Mouse (Mus musculus) olfactory bulb, adult 2 months (tissue): ENCODE measurements around the gene Nid1. TPM values are rescaled to one million over a fixed set of nuclear protein-coding genes. Genes with fewer than 3 reads are reported as not detected.
"Not testable (repeated sequence)": the region's sequence is repeated elsewhere in the genome, so short reads cannot be mapped to it uniquely, and the experiment has no call there.

Experiments used
- H3K27ac ChIP-seq: fragments of 200-500 bp; 2 replicates; pipeline ENCODE4 v1.5.1; 2012; ENCODE audit warnings: low read depth, low read length; ENCODE audit not compliant: insufficient read depth
- H3K4me1 ChIP-seq: fragments of 200-500 bp; 2 replicates; pipeline ENCODE4 v1.6.1; 2012; ENCODE audit warnings: low read length; ENCODE audit not compliant: control insufficient read depth, insufficient read depth
- H3K4me3 ChIP-seq: fragments of 200-500 bp; 2 replicates; pipeline ENCODE4 v1.5.1; 2012; ENCODE audit warnings: mild to moderate bottlenecking, low read depth, low read length, moderate library complexity; ENCODE audit not compliant: insufficient read depth
- CTCF ChIP-seq: fragments of 200-500 bp; IDR thresholded peaks from 2 replicates; pipeline ENCODE4 v1.5.1; 2012; ENCODE audit warnings: low read depth, mild to moderate bottlenecking, low read length, moderate library complexity; ENCODE audit not compliant: insufficient read depth
- POLR2A ChIP-seq: fragments of 200-500 bp; IDR thresholded peaks from 2 replicates; pipeline ENCODE4 v1.6.1; 2012; ENCODE audit warnings: mild to moderate bottlenecking, low read depth, low read length, moderate library complexity; ENCODE audit not compliant: insufficient read depth
- WGBS: fragments of 180-500 bp; shearing (Covaris S2); methylation state at CpG from one replicate; pipeline ENCODE4 v1.1.7; 2018; 5-methylcytosine and 5-hydroxymethylcytosine counted together
- polyA plus RNA-seq: library from polyadenylated mRNA; stranded (reverse); fragments of >200 nt; gene quantifications from 2 replicates; pipeline ENCODE4 v1.2.4, GENCODE M21; 2012; ENCODE audit warnings: low replicate concordance; ENCODE audit not compliant: missing spikeins, insufficient read depth, insufficient read length

Nid1 gene
- polyA plus RNA-seq = not detected in 2 replicates

GRCm38 (mm10) chr13:13437460-13438015 is at the start of gene Nid1:
TSS of gene Nid1 (plus strand) at chr13:13437551.
- H3K27ac ChIP-seq, H3K4me1 ChIP-seq: not testable (repeated sequence)
- WGBS = under 1% methylated on average over 30 of the region's 39 CpGs
- H3K4me3 ChIP-seq = peak within 1 kb of the TSS; percentile 24

GRCm38 (mm10) chr13:13393228-13394095 is 43.9 kb upstream of the Nid1 start, which contains the start of gene Gpr137b:
TSS of gene Gpr137b (minus strand) at chr13:13394014.
- not testable (repeated sequence) for H3K4me1 ChIP-seq, H3K27ac ChIP-seq
- WGBS = 0% methylated on average over 61 of the region's 78 CpGs

GRCm38 (mm10) chr13:13394096-13394395 is 43.3 kb upstream of the Nid1 start:
- not testable (repeated sequence) for H3K4me1 ChIP-seq, H3K27ac ChIP-seq
- WGBS = 0% methylated on average over 15 of the region's 15 CpGs
- H3K4me3 ChIP-seq = peak overlapping the region; percentile 48

More at GRCm38 (mm10) chr13:13393228-13394095, 43.9 kb upstream of the Nid1 start, which contains the start of gene Gpr137b:
- peak within 1 kb of the TSS; percentile 64 for H3K4me3 ChIP-seq

- H3K4me1 ChIP-seq, H3K4me3 ChIP-seq, H3K27ac ChIP-seq: not testable (repeated sequence)
- 81% methylated on average over 3 of the region's 3 CpGs for WGBS
Observed at GRCm38 (mm10) chr13:13400851-13401250, 36.5 kb upstream of the Nid1 start.

- not testable (repeated sequence) for H3K27ac ChIP-seq, H3K4me3 ChIP-seq, H3K4me1 ChIP-seq
- 74% methylated on average over 5 of the region's 5 CpGs for WGBS
Observed at GRCm38 (mm10) chr13:13402818-13403217, 34.5 kb upstream of the Nid1 start.

GRCm38 (mm10) chr13:13403366-13403765 is 34.0 kb upstream of the Nid1 start:
- not testable (repeated sequence) for H3K27ac ChIP-seq, H3K4me3 ChIP-seq, H3K4me1 ChIP-seq
- WGBS = 93% methylated on average over 3 of the region's 3 CpGs

GRCm38 (mm10) chr13:13403839-13404238 is 33.5 kb upstream of the Nid1 start:
- H3K27ac ChIP-seq, H3K4me3 ChIP-seq, H3K4me1 ChIP-seq: not testable (repeated sequence)
- WGBS = 80% methylated on average over 6 of the region's 6 CpGs

- WGBS = 95% methylated on average over 6 of the region's 6 CpGs
- H3K4me3 ChIP-seq, H3K4me1 ChIP-seq, H3K27ac ChIP-seq: not testable (repeated sequence)
Observed at GRCm38 (mm10) chr13:13404517-13405155, 32.7 kb upstream of the Nid1 start.

GRCm38 (mm10) chr13:13405511-13405910 is 31.8 kb upstream of the Nid1 start:
- H3K4me1 ChIP-seq, H3K4me3 ChIP-seq, H3K27ac ChIP-seq: not testable (repeated sequence)
- WGBS = no CpG with 5 or more reads among the region's 6 CpGs

GRCm38 (mm10) chr13:13414206-13414605 is 23.1 kb upstream of the Nid1 start:
- TF ChIP-seq CTCF (no peak), POLR2A (no peak)
- Histone ChIP-seq H3K27ac (no peak overlapping the region), H3K4me1 (no peaks in the 10 kb centered on the region), H3K4me3 (no peak overlapping the region)
- 72% methylated on average over 3 of the region's 3 CpGs for WGBS

GRCm38 (mm10) chr13:13415120-13416006 is 22.0 kb upstream of the Nid1 start:
- H3K27ac ChIP-seq, H3K4me3 ChIP-seq, H3K4me1 ChIP-seq: not testable (repeated sequence)
- 32% methylated on average over 23 of the region's 23 CpGs for WGBS

- WGBS = 77% methylated on average over 4 of the region's 4 CpGs
- H3K4me3 ChIP-seq, H3K27ac ChIP-seq, H3K4me1 ChIP-seq: not testable (repeated sequence)
Observed at GRCm38 (mm10) chr13:13416007-13416337, 21.4 kb upstream of the Nid1 start.

GRCm38 (mm10) chr13:13418859-13419258 is 18.5 kb upstream of the Nid1 start:
- not testable (repeated sequence) for H3K4me1 ChIP-seq, H3K4me3 ChIP-seq, H3K27ac ChIP-seq
- WGBS = 95% methylated on average over 7 of the region's 12 CpGs
